Mouse (Mus musculus) embryonic facial prominence, embryonic 12.5 days (tissue): ENCODE measurements around the gene Il18. TPM values are rescaled to one million over a fixed set of nuclear protein-coding genes. Genes with fewer than 3 reads are reported as not detected.
A peak's percentile ranks its signal among the peaks of the same experiment; 100 is the strongest.

Experiments
- ATAC-seq: fragments of 200-750 bp; cut with Nextera tagmentation; 2 replicates; pipeline ENCODE4 v1.8.0; 2017; ENCODE audit not compliant: insufficient number of reproducible peaks, insufficient read depth, low FRiP score, low TSS enrichment
- H3K27ac ChIP-seq: fragments of 300-500 bp; sonication (generic); 2 replicates; pipeline ENCODE4 v1.5.1; 2016; ENCODE audit warnings: mild to moderate bottlenecking
- H3K27me3 ChIP-seq: fragments of 300-500 bp; sonication (generic); 2 replicates; pipeline ENCODE4 v1.6.1; 2016; ENCODE audit warnings: mild to moderate bottlenecking, moderate library complexity
- H3K36me3 ChIP-seq: fragments of 300-500 bp; sonication (generic); 2 replicates; pipeline ENCODE4 v1.6.1; 2016; ENCODE audit warnings: mild to moderate bottlenecking
- H3K4me1 ChIP-seq: fragments of 300-500 bp; sonication (generic); 2 replicates; pipeline ENCODE4 v1.6.1; 2016
- H3K4me2 ChIP-seq: fragments of 300-500 bp; sonication (generic); replicated peaks from 2 replicates; pipeline ENCODE4 v1.6.1; 2016; ENCODE audit warnings: mild to moderate bottlenecking, moderate library complexity
- H3K4me3 ChIP-seq: fragments of 300-500 bp; sonication (generic); 2 replicates; pipeline ENCODE4 v1.5.1; 2016; ENCODE audit warnings: mild to moderate bottlenecking
- H3K9ac ChIP-seq: fragments of 300-500 bp; sonication (generic); 2 replicates; pipeline ENCODE4 v1.6.1; 2016; ENCODE audit warnings: mild to moderate bottlenecking, moderate library complexity
- H3K9me3 ChIP-seq: fragments of 300-500 bp; sonication (generic); 2 replicates; pipeline ENCODE4 v1.6.1; 2016; ENCODE audit warnings: mild to moderate bottlenecking, moderate library complexity
- WGBS: fragments of 180-500 bp; shearing (Covaris S2); methylation state at CpG from one replicate; pipeline ENCODE4 v1.1.7; 2016; 5-methylcytosine and 5-hydroxymethylcytosine counted together
- polyA plus RNA-seq: library from polyadenylated mRNA; unstranded; fragments of >200 nt; fragmentation: Nextera tagmentation; extraction: Ambion mirVana; gene quantifications from 2 replicates; pipeline ENCODE4 v1.2.1, GENCODE M21; 2016

Il18 gene
- polyA plus RNA-seq, 1 experiment from 2014 or later: 3.3 TPM

GRCm38 (mm10) chr9:50555094-50555446 is 443 bp downstream of the Il18 start, which contains the start of gene Bco2:
TSS of gene Bco2 (minus strand) at chr9:50555181.
- H3K27ac ChIP-seq: no peak within 1 kb of the TSS
- H3K27me3 ChIP-seq: no peaks in the 10 kb centered on the region
- WGBS: 13% methylated on average over 2 of the region's 2 CpGs
- H3K4me3 ChIP-seq: 0 out of 2 replicates have a peak within 1 kb of the TSS, but pooled peaks have one; percentile 12
- 0 out of 2 replicates have a peak within 1 kb of the TSS, but pooled peaks have one; percentile 24 for H3K9ac ChIP-seq
- H3K36me3 ChIP-seq: no peaks in the 10 kb centered on the region
- H3K9me3 ChIP-seq: no peaks in the 10 kb centered on the region
- peak within 1 kb of the TSS; percentile 36 for H3K4me2 ChIP-seq
- peaks cover 8% of the 10 kb centered on the region; the same call in 1 of the 2 replicates for H3K4me1 ChIP-seq
- ATAC-seq: no peak

DNA sequence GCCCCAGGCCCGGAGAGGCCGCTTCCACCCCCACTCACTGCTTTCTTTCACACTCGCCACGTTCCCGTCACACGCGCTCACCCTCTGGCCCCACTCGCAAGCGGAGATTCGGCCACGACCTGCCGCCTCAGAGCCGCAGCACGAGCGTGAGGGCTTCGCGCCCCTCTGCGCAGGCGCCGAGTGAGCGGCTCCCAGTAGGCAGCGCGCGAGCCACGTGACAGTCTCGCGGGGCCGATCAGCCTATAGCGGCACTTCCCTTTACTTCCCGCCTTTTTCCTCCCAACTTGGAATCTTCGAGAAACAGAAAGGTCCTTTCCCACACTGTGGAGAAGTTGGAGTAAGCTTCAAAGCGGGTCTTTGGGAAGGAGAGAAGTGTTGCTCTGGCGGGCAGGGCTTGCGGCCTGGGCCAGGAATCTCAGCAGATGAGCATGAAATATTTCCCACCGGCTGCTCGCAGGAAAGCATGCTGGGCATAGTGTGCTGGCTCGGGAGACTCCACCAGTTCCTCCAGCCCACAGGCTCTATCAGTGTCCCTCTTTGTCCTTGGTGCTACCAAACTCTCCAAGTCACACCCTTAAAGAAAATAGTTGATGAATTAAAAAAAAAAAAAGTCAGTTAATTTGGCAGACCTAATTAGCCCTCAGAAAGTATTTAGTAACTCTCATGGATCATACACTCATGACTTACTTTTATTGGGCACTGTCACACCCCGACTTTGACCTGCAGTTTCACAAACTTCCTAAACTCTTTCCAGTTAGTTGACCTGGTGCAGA is 6.7 kb downstream of the Il18 start, which contains the start of gene Tex12:
Gene Tex12 (minus strand): TSS at position 181 of the 773 bp plus-strand sequence.
- no peak within 1 kb of the TSS for H3K4me2 ChIP-seq
- ATAC-seq: no peak
- H3K27ac ChIP-seq: no peak within 1 kb of the TSS
- H3K4me3 ChIP-seq: no peak within 1 kb of the TSS
- H3K9ac ChIP-seq: no peak within 1 kb of the TSS
- no peaks in the 10 kb centered on the region for H3K36me3 ChIP-seq
- WGBS: 91% methylated on average over 38 of the region's 38 CpGs
- H3K4me1 ChIP-seq: no peaks in the 10 kb centered on the region
- 0 out of 2 replicates have a peak, but pooled peaks cover 5% of the 10 kb centered on the region for H3K9me3 ChIP-seq
- H3K27me3 ChIP-seq: no peaks in the 10 kb centered on the region

DNA sequence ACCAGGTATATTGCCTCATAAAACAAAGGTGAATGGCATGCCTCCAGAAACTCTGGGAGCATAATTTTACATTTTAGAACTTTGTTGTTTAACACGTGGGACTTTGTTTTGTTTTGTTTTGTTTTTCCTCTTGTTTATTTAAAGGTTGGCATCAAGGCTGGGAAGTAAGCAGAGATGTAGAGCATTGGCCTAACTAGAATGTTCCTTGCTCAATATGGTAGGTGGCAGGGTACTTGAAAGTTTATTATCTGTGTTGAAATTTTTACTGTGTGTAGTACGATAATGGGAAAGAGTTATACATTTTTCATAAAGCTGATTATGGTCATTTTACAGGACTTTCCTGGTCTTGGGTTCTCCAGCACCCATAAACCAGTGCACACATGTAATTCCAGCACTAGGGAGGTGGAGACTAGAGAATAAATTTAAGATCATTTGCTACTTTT is 7.3 kb downstream of the Il18 start:
- no peak overlapping the region for H3K27ac ChIP-seq
- 90% methylated on average over 2 of the region's 2 CpGs for WGBS
- H3K4me1 ChIP-seq: no peaks in the 10 kb centered on the region
- no peak for ATAC-seq
- H3K36me3 ChIP-seq: no peaks in the 10 kb centered on the region
- H3K27me3 ChIP-seq: no peaks in the 10 kb centered on the region
- H3K9ac ChIP-seq: no peak overlapping the region
- H3K9me3 ChIP-seq: 0 out of 2 replicates have a peak, but pooled peaks cover 5% of the 10 kb centered on the region
- H3K4me2 ChIP-seq: no peak overlapping the region
- H3K4me3 ChIP-seq: no peak overlapping the region

DNA sequence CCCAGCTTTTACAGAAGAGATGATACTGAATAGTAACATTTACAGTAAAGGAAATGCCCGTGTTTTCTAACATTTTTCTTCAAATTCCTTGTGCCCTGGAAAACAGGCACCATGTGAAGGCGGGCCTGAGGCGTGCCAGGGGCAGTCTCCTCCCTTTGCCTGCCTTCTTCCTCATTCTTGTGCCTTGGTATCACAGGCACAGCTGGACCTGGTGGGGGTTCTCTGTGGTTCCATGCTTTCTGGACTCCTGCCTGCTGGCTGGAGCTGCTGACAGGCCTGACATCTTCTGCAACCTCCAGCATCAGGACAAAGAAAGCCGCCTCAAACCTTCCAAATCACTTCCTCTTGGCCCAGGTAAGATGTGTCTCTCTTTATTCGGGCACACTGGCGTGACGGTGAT is 10.5 kb downstream of the Il18 start:
- H3K27ac ChIP-seq: no peak overlapping the region
- WGBS: 79% methylated on average over 7 of the region's 7 CpGs
- H3K36me3 ChIP-seq: no peaks in the 10 kb centered on the region
- 0 out of 2 replicates have a peak, but pooled peaks cover 5% of the 10 kb centered on the region for H3K9me3 ChIP-seq
- H3K4me2 ChIP-seq: no peak overlapping the region
- ATAC-seq: no peak
- H3K4me1 ChIP-seq: no peaks in the 10 kb centered on the region
- no peak overlapping the region for H3K9ac ChIP-seq
- H3K4me3 ChIP-seq: no peak overlapping the region
- H3K27me3 ChIP-seq: no peaks in the 10 kb centered on the region

DNA sequence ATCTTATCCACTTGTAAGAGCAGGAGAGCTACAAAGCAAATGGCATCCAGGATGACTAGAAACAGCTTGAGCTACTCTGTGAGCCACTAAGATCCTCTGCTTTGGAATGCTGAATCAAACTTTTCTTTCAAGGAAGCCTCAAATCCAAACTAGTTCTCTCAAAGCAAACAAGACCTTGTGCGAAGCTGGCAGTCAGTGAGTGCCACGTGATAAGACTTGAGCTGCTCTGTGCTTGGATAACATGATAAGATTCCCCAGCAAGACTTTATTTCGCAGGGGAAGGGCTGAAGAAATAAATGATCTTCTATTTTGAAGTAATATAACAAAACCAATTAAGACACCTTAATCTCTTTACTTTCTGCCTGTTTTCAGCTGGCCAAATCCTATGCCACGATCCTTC is 11.3 kb downstream of the Il18 start:
- Histone ChIP-seq H3K9me3 (0 out of 2 replicates have a peak, but pooled peaks cover 3% of the 10 kb centered on the region), H3K9ac (no peak overlapping the region), H3K4me3 (no peak overlapping the region), H3K36me3 (no peaks in the 10 kb centered on the region), H3K4me2 (no peak overlapping the region), H3K27me3 (no peaks in the 10 kb centered on the region), H3K27ac (no peak overlapping the region), H3K4me1 (no peaks in the 10 kb centered on the region)
- 80% methylated on average over 4 of the region's 4 CpGs for WGBS
- no peak for ATAC-seq

- WGBS: 85% methylated on average over 4 of the region's 4 CpGs
- H3K4me3 ChIP-seq: no peak overlapping the region
- no peaks in the 10 kb centered on the region for H3K27me3 ChIP-seq
- ATAC-seq: no peak
- no peak overlapping the region for H3K9ac ChIP-seq
- H3K4me1 ChIP-seq: no peaks in the 10 kb centered on the region
- H3K9me3 ChIP-seq: no peaks in the 10 kb centered on the region
- no peaks in the 10 kb centered on the region for H3K36me3 ChIP-seq
- no peak overlapping the region for H3K27ac ChIP-seq
- no peak overlapping the region for H3K4me2 ChIP-seq
Measured at GRCm38 (mm10) chr9:50567372-50567771, 12.7 kb downstream of the Il18 start.

DNA sequence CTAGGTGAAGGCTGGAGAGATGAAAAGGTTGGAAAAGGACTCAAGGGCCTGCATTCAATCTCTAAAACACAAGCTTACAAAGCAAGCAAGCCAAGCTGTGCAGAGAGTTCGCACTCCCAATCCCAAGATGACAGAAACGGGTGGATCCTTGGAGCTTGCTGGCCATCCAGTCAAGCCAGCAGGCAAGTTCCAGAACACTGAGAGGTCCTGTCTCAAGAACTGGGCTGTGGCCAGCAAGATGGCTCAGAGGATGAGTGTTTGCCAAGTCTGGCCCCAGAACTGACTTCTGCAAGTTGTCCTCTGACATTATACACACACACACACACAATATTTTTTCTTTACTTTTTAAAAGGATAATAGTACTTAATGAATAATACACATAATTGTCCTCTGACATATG is 13.3 kb downstream of the Il18 start:
- Histone ChIP-seq H3K4me1 (no peaks in the 10 kb centered on the region), H3K4me3 (no peak overlapping the region), H3K27me3 (no peaks in the 10 kb centered on the region), H3K36me3 (no peaks in the 10 kb centered on the region), H3K4me2 (no peak overlapping the region), H3K9me3 (no peaks in the 10 kb centered on the region), H3K9ac (no peak overlapping the region), H3K27ac (no peak overlapping the region)
- 76% methylated on average over 2 of the region's 2 CpGs for WGBS
- ATAC-seq: no peak

DNA sequence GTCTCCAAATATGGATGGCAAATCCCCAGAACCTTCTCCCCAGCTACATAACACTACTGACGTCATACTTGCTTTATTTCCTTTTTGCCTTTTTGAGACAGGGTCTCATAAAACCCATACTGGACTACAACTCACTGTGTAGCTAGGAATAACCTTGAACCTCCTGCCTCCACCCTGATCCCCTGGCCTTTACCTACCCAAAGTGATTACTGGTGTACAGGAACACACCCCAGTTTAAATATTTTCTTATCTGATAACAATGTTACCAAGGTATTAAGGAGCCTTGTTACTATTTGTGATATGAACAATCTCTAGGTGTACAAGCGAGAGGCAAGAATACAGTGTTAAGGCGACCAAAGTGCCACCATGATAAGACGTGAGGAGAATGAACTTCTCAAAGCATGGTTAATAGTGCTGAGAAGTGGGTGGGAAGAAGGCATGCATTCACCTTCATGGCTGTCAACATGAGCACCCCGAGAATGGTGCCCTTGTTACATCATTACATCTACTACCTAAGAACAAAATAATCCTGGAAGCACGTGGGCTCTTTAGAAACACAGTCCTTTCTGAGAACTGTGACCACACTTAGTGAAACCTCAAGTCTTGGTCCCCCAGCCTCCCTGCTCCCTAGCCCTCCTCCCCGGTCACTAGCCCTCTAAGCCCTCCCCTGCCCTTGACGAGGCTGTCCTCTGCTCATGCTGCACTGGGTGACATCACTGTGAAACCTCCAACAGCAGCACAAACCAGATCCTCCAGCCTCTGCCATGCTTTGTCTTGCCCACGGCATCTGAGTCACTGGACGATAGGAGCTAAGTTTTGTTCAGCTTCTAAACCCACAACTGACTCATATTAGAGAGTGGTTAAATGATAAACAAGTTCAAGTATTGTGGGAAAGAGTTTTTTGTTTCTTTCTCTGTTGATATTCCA is 15.2 kb downstream of the Il18 start:
- no peak for ATAC-seq
- H3K4me3 ChIP-seq: no peak overlapping the region
- H3K27me3 ChIP-seq: no peaks in the 10 kb centered on the region
- no peaks in the 10 kb centered on the region for H3K9me3 ChIP-seq
- H3K9ac ChIP-seq: no peak overlapping the region
- H3K4me2 ChIP-seq: no peak overlapping the region
- H3K4me1 ChIP-seq: no peaks in the 10 kb centered on the region
- H3K36me3 ChIP-seq: no peaks in the 10 kb centered on the region
- WGBS: 75% methylated on average over 10 of the region's 10 CpGs
- no peak overlapping the region for H3K27ac ChIP-seq

GRCm38 (mm10) chr9:50580370-50580769 is 25.7 kb downstream of the Il18 start:
- WGBS: 43% methylated on average over 4 of the region's 4 CpGs
- H3K27ac ChIP-seq: no peak overlapping the region
- no peak overlapping the region for H3K4me2 ChIP-seq
- H3K4me1 ChIP-seq: no peaks in the 10 kb centered on the region; the same call in 1 of the 2 replicates
- H3K4me3 ChIP-seq: no peak overlapping the region
- H3K9ac ChIP-seq: no peak overlapping the region
- H3K36me3 ChIP-seq: no peaks in the 10 kb centered on the region
- H3K27me3 ChIP-seq: no peaks in the 10 kb centered on the region
- H3K9me3 ChIP-seq: no peaks in the 10 kb centered on the region
- ATAC-seq: no peak

- H3K4me3 ChIP-seq: no peak overlapping the region
- ATAC-seq: no peak
- H3K27ac ChIP-seq: no peak overlapping the region
- WGBS: 78% methylated on average over 6 of the region's 6 CpGs
- H3K27me3 ChIP-seq: no peaks in the 10 kb centered on the region
- no peaks in the 10 kb centered on the region for H3K36me3 ChIP-seq
- no peaks in the 10 kb centered on the region for H3K9me3 ChIP-seq
- H3K9ac ChIP-seq: no peak overlapping the region
- H3K4me2 ChIP-seq: no peak overlapping the region
- H3K4me1 ChIP-seq: no peaks in the 10 kb centered on the region
Measured at GRCm38 (mm10) chr9:50585145-50585818, 30.7 kb downstream of the Il18 start.

GRCm38 (mm10) chr9:50586955-50587354 is 32.3 kb downstream of the Il18 start:
- Histone ChIP-seq H3K36me3 (no peaks in the 10 kb centered on the region), H3K9me3 (no peaks in the 10 kb centered on the region), H3K27me3 (no peaks in the 10 kb centered on the region), H3K4me3 (no peak overlapping the region), H3K27ac (no peak overlapping the region), H3K4me1 (no peaks in the 10 kb centered on the region), H3K9ac (no peak overlapping the region), H3K4me2 (no peak overlapping the region)
- ATAC-seq: no peak
- WGBS: 72% methylated on average over 4 of the region's 4 CpGs
